Mouse (Mus musculus): ENCODE measurements at regions not wholly inside any gene's neighbourhood (a gene's known extent, or its start where the extent isn't known, plus 50 kb on each side); places are given as distances from the start of the nearest gene placed in this dataset.

GRCm38 (mm10) chr16:47081896-47082295 is 583.6 kb upstream of the Nectin3 start:
- DNase-seq (ENCODE audit: extremely low read depth, insufficient read length, low spot score), result no peak

DNA sequence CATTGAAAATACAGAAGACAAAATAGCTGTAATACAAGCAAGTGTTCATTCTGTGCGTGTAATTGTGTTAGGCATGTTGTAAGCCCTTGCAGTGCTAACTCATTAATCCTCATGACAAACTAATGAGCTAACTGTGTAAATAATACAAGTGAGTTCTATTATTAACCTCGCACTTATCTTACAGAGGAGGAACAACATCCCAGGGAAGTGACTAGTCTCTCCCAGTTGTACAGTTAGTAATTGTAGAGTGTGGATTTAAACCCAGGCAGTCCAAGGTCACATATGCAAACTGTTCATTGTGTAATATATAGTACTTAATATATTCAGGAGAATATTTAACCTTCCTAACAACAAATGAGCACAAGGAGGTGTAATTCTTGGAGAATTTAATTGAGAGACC is 582.0 kb upstream of the Nectin3 start:
- DNase-seq (ENCODE audit: extremely low read depth, insufficient read length, low spot score), result no peak

DNA sequence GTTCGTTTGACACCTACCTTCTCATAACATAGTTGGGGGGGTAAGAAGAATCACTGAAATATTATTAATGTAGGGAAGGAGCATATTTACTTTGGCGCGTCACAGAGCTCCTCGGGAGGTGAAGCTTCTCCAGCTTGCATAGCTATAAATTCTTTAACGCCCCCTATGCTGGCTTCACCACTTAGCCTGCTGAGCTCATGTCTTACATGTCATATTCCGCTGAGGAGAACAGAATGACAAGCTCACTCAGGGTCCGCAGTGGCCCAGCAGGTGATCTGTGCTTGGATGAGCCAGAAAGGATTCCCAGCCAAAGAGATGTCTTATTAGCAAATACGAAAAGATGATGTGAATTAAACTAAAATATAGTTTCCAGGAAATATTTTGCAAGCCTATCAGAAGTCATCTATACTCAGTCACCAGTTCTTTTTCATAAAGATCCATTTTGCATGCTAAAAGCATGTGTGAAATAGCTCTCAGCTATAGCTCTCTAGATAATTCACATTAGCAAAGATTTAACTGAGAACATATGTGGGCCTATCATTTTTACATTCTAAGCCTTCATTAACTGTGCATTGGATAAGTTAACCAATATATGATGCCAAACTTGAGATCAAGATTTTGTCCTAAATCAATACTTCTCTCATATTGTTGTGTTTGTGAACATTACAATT is 561.1 kb upstream of the Nectin3 start:
- DNase-seq (ENCODE audit: extremely low read depth, insufficient read length, low spot score), result no peak

DNA sequence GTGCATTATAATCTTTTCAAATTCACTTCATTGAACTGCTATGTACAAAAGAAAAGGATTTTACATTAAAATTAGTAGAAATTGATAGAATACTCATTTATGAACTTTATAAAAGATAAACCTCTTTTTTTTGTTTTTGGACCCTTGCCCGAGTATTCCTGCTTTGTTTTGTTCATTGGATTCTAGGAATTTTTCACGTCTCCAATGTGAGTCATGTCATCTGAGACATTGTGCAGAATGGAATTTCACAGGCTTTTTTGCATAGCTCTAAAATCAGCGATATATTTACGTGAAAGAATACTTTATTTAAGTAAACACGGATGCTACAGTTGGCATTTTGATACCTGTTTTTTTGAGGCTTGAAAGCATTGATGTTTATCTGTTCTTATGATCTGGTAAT is 560.5 kb upstream of the Nectin3 start:
- no peak for DNase-seq (ENCODE audit: extremely low read depth, insufficient read length, low spot score)

DNA sequence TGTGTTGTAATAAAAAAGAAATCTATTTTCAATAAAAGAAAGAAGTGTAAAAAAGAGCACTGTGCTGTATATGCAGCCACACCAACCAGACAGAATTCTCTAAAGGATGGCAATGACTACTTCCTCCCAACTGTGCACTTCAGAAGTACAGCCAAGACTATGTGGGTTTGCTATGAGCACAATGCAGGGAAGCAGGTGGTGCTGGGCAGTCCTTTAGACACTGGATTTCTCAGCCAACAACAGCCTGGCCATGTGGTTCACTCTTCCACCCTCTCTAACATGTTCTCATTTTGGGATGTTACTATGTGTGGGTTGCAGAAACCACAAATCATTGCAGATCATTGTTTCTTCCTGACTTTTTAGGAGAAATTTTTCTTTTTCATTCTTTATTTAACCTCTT is 527.6 kb upstream of the Nectin3 start:
- no peak for DNase-seq (ENCODE audit: extremely low read depth, insufficient read length, low spot score)

GRCm38 (mm10) chr16:47017486-47017885 is 519.2 kb upstream of the Nectin3 start:
- DNase-seq (ENCODE audit: extremely low read depth, insufficient read length, low spot score), result no peak

- no peak for DNase-seq (ENCODE audit: extremely low read depth, insufficient read length, low spot score)
These were observed 484.7 kb upstream of the Nectin3 start for GRCm38 (mm10) chr16:46982910-46983600.

GRCm38 (mm10) chr16:46982272-46982909 is 484.1 kb upstream of the Nectin3 start:
- no peak for DNase-seq (ENCODE audit: extremely low read depth, insufficient read length, low spot score)

- DNase-seq (ENCODE audit: extremely low read depth, insufficient read length, low spot score), result no peak
These were observed 467.4 kb upstream of the Nectin3 start for GRCm38 (mm10) chr16:46965741-46966140.

DNA sequence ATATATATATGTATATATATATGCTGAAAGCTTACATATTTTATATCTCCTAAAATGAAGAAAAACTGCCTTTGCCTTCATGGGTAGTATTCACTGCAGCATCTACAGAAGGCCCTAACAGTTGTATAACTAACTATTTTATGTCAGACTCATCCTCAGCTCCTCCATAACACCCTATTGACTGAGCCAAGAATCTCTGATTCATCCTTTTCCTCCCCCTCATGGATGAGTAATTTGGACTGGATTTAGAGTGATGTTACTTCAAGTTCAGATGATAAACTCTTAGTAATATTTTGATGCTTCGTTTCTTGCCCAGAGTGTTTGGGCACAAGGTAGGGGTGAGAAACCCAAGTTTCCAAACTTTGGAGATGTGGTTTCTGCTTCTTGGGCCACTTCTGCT is 458.7 kb upstream of the Nectin3 start:
- DNase-seq (ENCODE audit: extremely low read depth, insufficient read length, low spot score), result no peak

- DNase-seq (ENCODE audit: extremely low read depth, insufficient read length, low spot score), result no peak
These were observed 427.7 kb upstream of the Nectin3 start for GRCm38 (mm10) chr16:46926060-46926459.

DNA sequence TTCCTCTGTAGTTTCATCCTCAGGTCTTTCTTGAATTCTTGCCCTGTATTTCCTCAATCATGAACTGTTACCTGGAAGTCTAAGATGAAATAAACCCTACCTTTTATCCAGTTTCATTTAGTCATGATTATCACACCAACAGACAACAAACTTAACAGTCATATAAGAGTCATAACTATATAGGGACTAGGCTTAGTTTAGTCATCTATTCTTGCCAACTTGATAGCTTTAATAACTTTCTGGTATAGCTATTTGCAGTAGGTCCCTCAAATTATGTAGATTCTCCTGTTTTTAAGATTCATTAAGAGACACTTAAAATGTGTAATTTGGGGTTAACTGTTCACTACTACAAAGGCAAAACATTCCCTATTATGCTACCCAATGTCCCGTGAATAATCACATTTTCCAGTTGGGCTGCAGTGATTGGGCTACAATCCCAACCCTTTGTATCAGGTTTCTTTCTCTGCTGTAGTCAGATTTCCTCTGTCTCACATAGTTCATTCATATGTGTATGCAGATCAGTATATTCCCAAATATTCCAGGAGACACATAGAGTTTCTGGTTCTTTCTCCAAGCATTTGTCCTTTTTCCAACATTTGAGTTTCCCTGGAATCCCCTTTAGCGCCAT is 396.4 kb upstream of the Nectin3 start:
- DNase-seq (ENCODE audit: extremely low read depth, insufficient read length, low spot score), result no peak

DNA sequence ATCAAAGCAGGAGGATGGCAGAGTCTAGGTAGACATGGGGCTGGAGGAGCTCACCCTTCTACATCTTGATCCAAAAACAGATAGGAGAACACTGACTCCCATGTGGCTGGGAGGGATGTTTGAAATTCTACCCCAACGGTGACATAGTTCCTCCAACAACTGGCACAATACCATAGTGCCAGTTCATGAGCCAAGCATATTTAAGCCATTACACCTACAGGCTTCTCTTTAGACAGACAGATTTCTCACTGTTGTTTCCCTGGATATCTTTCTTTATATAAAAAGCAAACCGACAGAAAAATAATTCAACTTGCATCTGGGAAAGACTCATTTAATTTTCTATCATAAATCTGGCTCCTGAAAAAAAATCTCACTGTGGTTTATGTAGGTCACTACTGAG is 380.4 kb upstream of the Nectin3 start:
- no peak for DNase-seq (ENCODE audit: extremely low read depth, insufficient read length, low spot score)

DNA sequence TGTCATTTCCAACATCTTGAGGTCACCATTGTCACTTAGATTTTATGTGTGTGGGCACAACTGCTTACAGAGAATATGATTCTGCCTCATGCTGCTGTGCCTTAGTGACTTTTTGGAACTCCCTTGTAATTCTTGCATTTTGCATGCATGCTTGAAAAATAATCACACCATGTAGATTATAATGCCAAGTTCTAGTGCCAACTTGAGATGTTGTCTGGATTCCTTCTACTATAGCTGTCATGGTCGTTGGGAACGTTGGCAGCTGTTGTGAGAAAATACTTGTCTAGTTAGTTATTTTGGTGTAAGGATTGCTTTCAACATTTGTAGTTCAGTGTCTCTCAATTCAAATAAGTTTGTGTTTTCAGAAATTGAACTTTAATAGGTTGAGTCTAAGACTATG is 365.6 kb upstream of the Nectin3 start:
- DNase-seq (ENCODE audit: extremely low read depth, insufficient read length, low spot score), result no peak

DNA sequence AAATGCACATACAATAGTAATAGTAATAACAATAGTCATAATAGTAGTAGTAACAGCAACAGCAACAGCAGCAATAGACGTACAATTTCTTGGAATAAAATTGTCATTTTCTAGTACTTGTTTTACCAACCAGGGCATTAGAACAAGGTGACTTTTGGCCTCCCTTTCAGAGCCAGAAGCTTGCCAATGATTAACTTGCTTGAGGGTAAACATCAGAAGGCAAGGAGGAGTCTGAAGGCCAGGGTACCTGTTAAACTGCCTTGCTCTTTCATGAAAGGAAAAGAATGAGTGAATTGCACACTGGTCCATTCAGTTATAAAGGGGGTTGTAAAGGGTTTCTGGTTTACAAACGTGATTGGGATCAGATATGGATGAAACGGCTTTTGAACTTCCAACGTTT is 351.2 kb upstream of the Nectin3 start:
- DNase-seq (ENCODE audit: extremely low read depth, insufficient read length, low spot score), result no peak

GRCm38 (mm10) chr16:46848755-46849154 is 350.4 kb upstream of the Nectin3 start:
- no peak for DNase-seq (ENCODE audit: extremely low read depth, insufficient read length, low spot score)

- no peak for DNase-seq (ENCODE audit: extremely low read depth, insufficient read length, low spot score)
These were observed 349.5 kb upstream of the Nectin3 start for GRCm38 (mm10) chr16:46847707-46848356.

- DNase-seq (ENCODE audit: extremely low read depth, insufficient read length, low spot score), result no peak
These were observed 342.9 kb upstream of the Nectin3 start for GRCm38 (mm10) chr16:46841179-46841578.

GRCm38 (mm10) chr16:46840764-46841163 is 342.4 kb upstream of the Nectin3 start:
- DNase-seq (ENCODE audit: extremely low read depth, insufficient read length, low spot score), result no peak

DNA sequence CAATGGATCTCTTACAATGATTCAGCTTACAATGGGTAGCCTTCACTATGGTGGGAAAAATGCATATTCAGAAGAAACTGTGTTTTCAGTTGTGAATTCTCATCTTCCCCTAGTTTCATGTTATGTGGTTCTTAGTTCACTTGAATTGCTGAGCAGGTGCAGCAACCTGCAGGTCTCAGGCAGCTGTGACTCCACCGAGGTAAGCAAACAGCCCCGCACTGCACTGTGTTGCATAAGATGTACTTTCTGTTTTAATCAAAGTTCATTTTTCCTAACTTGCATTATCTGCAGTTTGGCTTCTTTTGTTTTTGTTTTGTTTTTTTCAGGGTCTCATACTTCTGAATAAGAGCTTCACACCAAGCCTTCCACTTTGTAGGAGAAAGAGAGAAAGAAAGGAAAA is 326.8 kb upstream of the Nectin3 start:
- no peak for DNase-seq (ENCODE audit: extremely low read depth, insufficient read length, low spot score)

GRCm38 (mm10) chr16:46822753-46823152 is 324.4 kb upstream of the Nectin3 start:
- no peak for DNase-seq (ENCODE audit: extremely low read depth, insufficient read length, low spot score)
